Comparison of ENCODE assay signal across 29 mouse cellular contexts in genomic region chr11:94425215-94425614, GRCm38 (mm10). TPM values are rescaled to one million over a fixed set of nuclear protein-coding genes. Genes with fewer than 3 reads are reported as not detected.
DNase-seq lines count a peak whose midpoint lies in the region; ATAC-seq lines count a peak whose summit lies in the region.
"Had no signal": no experiment of that assay in that cellular context is flagged by ENCODE, and none has a peak within 500 bp of the region (broad histone marks: within the 10 kb centered on the region; RNA-seq: fewer than 3 reads in every experiment).

No protein-coding gene starts in this region.

- H3K4me1 ChIP-seq in kidney, embryonic 14.5 days (ENCODE audit: control insufficient read depth, insufficient read depth, low read length) = peaks cover 51% of the 10 kb centered on the region
- peaks cover 70% of the 10 kb centered on the region for H3K4me1 ChIP-seq in limb, embryonic 12.5 days (replicated peaks)

- no peak overlapping the region for H3K27ac ChIP-seq in kidney, embryonic 14.5 days (ENCODE audit: low read depth, low read length)
- H3K27ac ChIP-seq in limb, embryonic 12.5 days = 0 out of 2 replicates have a peak overlapping the region, but pooled peaks have one; percentile 9
- H3K27ac ChIP-seq: gastrocnemius, adult 2 months; limb, embryonic 15.5 days had no signal

- H3K4me3 ChIP-seq in kidney, embryonic 14.5 days (ENCODE audit: low read length) = no peak overlapping the region
- no peak overlapping the region for H3K4me3 ChIP-seq in limb, embryonic 12.5 days (replicated peaks)
- H3K4me3 ChIP-seq: erythroblast, embryonic 14.5 days; gastrocnemius, adult 2 months; heart, embryonic 12.5 days; hindbrain, embryonic 15.5 days; limb, embryonic 15.5 days; megakaryocyte, embryonic 14.5 days; midbrain, embryonic 12.5 days; neural tube, embryonic 13.5 days had no signal

- H3K9me3 ChIP-seq in kidney, embryonic 14.5 days (ENCODE audit: control insufficient read depth, low read length) = no peaks in the 10 kb centered on the region
- no peaks in the 10 kb centered on the region for H3K9me3 ChIP-seq in limb, embryonic 12.5 days
- H3K9me3 ChIP-seq: heart, embryonic 12.5 days; hindbrain, embryonic 15.5 days; limb, embryonic 15.5 days; megakaryocyte, embryonic 14.5 days; midbrain, embryonic 12.5 days; neural tube, embryonic 13.5 days had no signal

- no peaks in the 10 kb centered on the region for H3K27me3 ChIP-seq in kidney, embryonic 14.5 days (ENCODE audit: control insufficient read depth, insufficient read depth, low read length)
- no peaks in the 10 kb centered on the region; the same call in 1 of the 2 replicates for H3K27me3 ChIP-seq in limb, embryonic 12.5 days
- H3K27me3 ChIP-seq: hindbrain, embryonic 15.5 days; limb, embryonic 15.5 days; midbrain, embryonic 12.5 days; neural tube, embryonic 13.5 days had no signal

- 39% methylated on average over 5 of the region's 5 CpGs for WGBS in kidney, embryonic 14.5 days
- WGBS in limb, embryonic 12.5 days = 46% methylated on average over 5 of the region's 5 CpGs

- peak; percentile 69 for DNase-seq in kidney, adult 11 months
- DNase-seq in kidney, postnatal 4 days = no peak
- peak; percentile 39 to 65 for DNase-seq in kidney, postnatal 25 days
- DNase-seq in kidney, postnatal 36 days = peak; percentile 41 to 71
- no peak for DNase-seq in spleen, postnatal 36 days (ENCODE audit: low spot score in 2 of 2)
- DNase-seq: adrenal gland, adult 2 months; adrenal gland, postnatal 36 days; B cell, adult 2 months; cerebellum, adult 18-20 months; cerebellum, postnatal 14 days; gastrocnemius, adult 2 months; gastrocnemius, postnatal 36 days; heart, adult 18-20 months; heart, postnatal 4 days; layer of hippocampus, adult 9-11 months; lung, postnatal 4 days had no signal

- ATAC-seq in kidney, embryonic 14.5 days (ENCODE audit: low FRiP score, low TSS enrichment) = no peak
- ATAC-seq in limb, embryonic 12.5 days (ENCODE audit: insufficient number of reproducible peaks, insufficient read depth, low FRiP score, low TSS enrichment, low read depth) = no peak
- no peak for ATAC-seq in erythroid progenitor cell, adult 5-6 weeks (replicated peaks; ENCODE audit: low FRiP score, poor library complexity, severe bottlenecking)
- ATAC-seq: activated CD4-positive, CD25-positive, alpha-beta regulatory T cell, adult 4 months; forebrain, embryonic 14.5 days; inflammation-experienced regulatory T-cells, adult 6 months had no signal

- peaks cover 5% of the 10 kb centered on the region; the same call in 1 of the 2 replicates for H3K36me3 ChIP-seq in kidney, embryonic 14.5 days (ENCODE audit: control insufficient read depth, insufficient read depth, low read length)
- peaks cover 87% of the 10 kb centered on the region for H3K36me3 ChIP-seq in limb, embryonic 12.5 days
- H3K36me3 ChIP-seq: heart, embryonic 12.5 days had no signal

- no peak overlapping the region for H3K9ac ChIP-seq in kidney, embryonic 14.5 days (ENCODE audit: low read depth, low read length)
- no peak overlapping the region for H3K9ac ChIP-seq in limb, embryonic 12.5 days (replicated peaks)
- H3K9ac ChIP-seq: heart, embryonic 12.5 days; hindbrain, embryonic 15.5 days; limb, embryonic 15.5 days; midbrain, embryonic 12.5 days had no signal

- H3K4me2 ChIP-seq in kidney, embryonic 14.5 days (replicated peaks; ENCODE audit: low read depth, low read length) = no peak overlapping the region
- H3K4me2 ChIP-seq in limb, embryonic 12.5 days = no peak overlapping the region
- H3K4me2 ChIP-seq: heart, embryonic 12.5 days; hindbrain, embryonic 15.5 days; limb, embryonic 15.5 days; midbrain, embryonic 12.5 days; neural tube, embryonic 13.5 days had no signal

RNA-seq across cellular contexts. Expression of gene Abcc3, which starts 32.4 kb away (rescaled TPM):
- 1.1 and 3.9 TPM in 2 replicates for polyA plus RNA-seq in kidney, embryonic 14.5 days (2014; fragmentation: Nextera tagmentation; extraction: Ambion mirVana)
- 0.63 and 0.84 TPM in 2 replicates for polyA plus RNA-seq in limb, embryonic 12.5 days (2016; fragmentation: Nextera tagmentation; extraction: Ambion mirVana)
- total RNA-seq in erythroid progenitor cell, adult 5-6 weeks (2015; ENCODE audit: low replicate concordance) = 2.9 and 6.7 TPM in 2 replicates
- total RNA-seq in erythroid progenitor cell, adult 5-6 weeks (2017; ENCODE audit: low replicate concordance) = 4.5 TPM in 1 of 2 replicates, not detected in the other

RNA-seq across cellular contexts. Expression of gene Cacna1g, which starts 48.8 kb away (rescaled TPM):
- 8.7 and 14.1 TPM in 2 replicates for polyA plus RNA-seq in kidney, embryonic 14.5 days (2014; fragmentation: Nextera tagmentation; extraction: Ambion mirVana)
- polyA plus RNA-seq in limb, embryonic 12.5 days (2016; fragmentation: Nextera tagmentation; extraction: Ambion mirVana) = 25.5 and 26.9 TPM in 2 replicates
- total RNA-seq in erythroid progenitor cell, adult 5-6 weeks (2015; ENCODE audit: low replicate concordance) = 208 and 236 TPM in 2 replicates
- total RNA-seq in erythroid progenitor cell, adult 5-6 weeks (2017; ENCODE audit: low replicate concordance) = 142 TPM in 2 replicates
- polyA plus RNA-seq: activated CD4-positive, CD25-positive, alpha-beta regulatory T cell, adult 4 months; inflammation-experienced regulatory T-cells, adult 6 months had no signal

Comparison
In these comparisons a context has a peak if more than half of its experiments do, and no peak if none do; other contexts are left out.
1. DNase-seq: peak in kidney, adult 11 months (single experiment), kidney, postnatal 25 days (2 of 2) and kidney, postnatal 36 days (2 of 2); none in kidney, postnatal 4 days (0 of 2) and spleen, postnatal 36 days (0 of 2).